Mouse (Mus musculus): ENCODE measurements around the gene Ninl. TPM values are rescaled to one million over a fixed set of nuclear protein-coding genes. Genes with fewer than 3 reads are reported as not detected.
"Not testable (repeated sequence)": the region's sequence is repeated elsewhere in the genome, so short reads cannot be mapped to it uniquely, and the experiment has no call there.

Ninl gene
- polyA plus RNA-seq, 1 experiment from 2014 or later, result 4.4 TPM

DNA sequence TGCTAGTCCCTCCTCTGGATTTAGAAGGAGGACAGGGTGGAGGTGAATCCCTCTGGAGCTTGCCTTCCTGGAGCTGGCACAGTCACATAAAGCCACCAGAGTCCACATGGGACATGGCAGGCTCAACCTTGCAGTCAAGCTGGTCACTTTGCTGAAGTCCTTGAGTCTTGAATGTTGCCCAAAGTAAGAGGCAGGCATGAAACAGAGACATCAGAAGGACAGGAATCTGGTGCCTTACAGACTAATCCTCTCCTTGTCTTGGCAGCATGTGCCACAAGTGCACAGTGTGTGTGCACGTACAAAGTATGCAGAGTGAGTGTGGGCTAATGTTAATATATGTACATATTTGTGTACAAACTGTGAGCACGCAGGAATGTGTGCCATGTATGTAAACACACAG lies 71.7 kb downstream of the Ninl start:
- Histone ChIP-seq H3K4me1 (no peaks in the 10 kb centered on the region), H3K9ac (no peak overlapping the region), H3K4me3 (no peak overlapping the region), H3K36me3 (replicated peaks) (no peaks in the 10 kb centered on the region), H3K9me3 (no peaks in the 10 kb centered on the region), H3K4me2 (no peak overlapping the region), H3K27me3 (replicated peaks) (no peaks in the 10 kb centered on the region), H3K27ac (no peak overlapping the region)
- ATAC-seq (replicated peaks), result no peak
- 92% methylated on average over 2 of the region's 2 CpGs for WGBS

DNA sequence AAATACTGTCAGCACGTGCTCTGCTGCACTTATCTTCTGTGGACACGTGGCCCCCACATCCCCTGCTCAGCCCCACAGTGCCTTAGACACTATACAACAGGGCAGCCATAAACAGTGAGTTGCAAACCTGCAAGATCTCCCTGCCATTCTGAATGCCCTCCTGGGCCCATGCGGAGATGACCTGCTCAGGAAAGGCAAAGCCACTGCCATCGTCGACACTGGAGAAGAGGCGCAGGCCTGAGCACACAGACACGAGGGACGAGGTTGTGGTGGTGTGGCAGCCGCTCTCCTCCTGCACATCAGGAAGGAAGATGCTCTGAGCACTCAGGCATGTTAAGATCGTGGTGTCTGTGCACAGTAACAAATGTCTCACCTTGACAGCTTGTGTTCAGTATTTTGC lies 73.2 kb downstream of the Ninl start:
- no peaks in the 10 kb centered on the region for H3K36me3 ChIP-seq (replicated peaks)
- H3K4me1 ChIP-seq, result no peaks in the 10 kb centered on the region
- 92% methylated on average over 10 of the region's 10 CpGs for WGBS
- H3K4me3 ChIP-seq, result no peak overlapping the region
- H3K27me3 ChIP-seq (replicated peaks), result no peaks in the 10 kb centered on the region
- H3K9me3 ChIP-seq, result no peaks in the 10 kb centered on the region
- H3K9ac ChIP-seq, result no peak overlapping the region
- ATAC-seq (replicated peaks), result no peak
- H3K27ac ChIP-seq, result no peak overlapping the region
- no peak overlapping the region for H3K4me2 ChIP-seq

DNA sequence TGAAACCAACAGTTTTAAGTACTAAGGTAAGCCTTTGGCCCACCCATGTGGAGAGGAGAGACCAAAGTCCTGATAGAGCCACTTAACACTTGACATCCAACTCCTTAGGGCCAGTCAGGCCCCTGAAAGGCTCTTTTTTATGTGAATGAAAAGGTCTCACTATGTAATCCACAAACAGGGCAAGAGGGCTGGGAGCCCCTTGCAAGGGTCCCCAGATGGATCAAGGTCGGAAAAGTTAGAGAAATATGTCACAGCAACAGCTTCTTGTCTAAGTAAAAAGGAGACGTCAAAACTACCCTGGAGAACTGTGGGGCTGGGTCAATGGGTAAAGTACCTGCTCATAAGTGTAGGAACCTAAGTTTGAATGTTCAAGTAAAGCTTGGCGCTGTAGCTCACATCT lies 74.5 kb downstream of the Ninl start:
- Histone ChIP-seq H3K4me2 (no peak overlapping the region), H3K27ac (no peak overlapping the region), H3K9ac (no peak overlapping the region), H3K4me3 (no peak overlapping the region), H3K4me1 (no peaks in the 10 kb centered on the region), H3K27me3 (replicated peaks) (no peaks in the 10 kb centered on the region), H3K9me3 (no peaks in the 10 kb centered on the region), H3K36me3 (replicated peaks) (no peaks in the 10 kb centered on the region)
- ATAC-seq (replicated peaks), result no peak
- WGBS, result 89% methylated on average over 3 of the region's 3 CpGs

DNA sequence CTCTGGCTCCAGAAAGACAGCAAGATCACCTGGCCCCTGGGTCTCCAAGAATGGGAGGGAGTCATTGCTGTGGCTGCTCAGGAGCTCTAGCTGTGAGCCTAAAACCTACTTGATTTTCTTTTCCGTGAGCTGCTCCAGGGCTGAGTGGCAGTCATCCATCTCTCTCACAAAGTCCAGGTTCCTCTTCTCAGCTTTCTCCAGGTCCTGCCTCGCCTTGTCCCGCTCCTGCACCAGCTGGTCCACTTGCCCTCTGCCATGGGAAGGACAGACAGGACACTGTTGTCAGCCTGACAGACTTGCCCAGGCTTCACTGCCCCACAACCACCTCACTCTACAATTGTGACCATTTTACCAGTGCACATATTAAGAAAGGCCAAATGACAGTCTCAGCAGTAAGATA lies 75.9 kb downstream of the Ninl start:
- no peak overlapping the region for H3K9ac ChIP-seq
- no peaks in the 10 kb centered on the region for H3K4me1 ChIP-seq
- no peaks in the 10 kb centered on the region for H3K27me3 ChIP-seq (replicated peaks)
- H3K27ac ChIP-seq, result no peak overlapping the region
- H3K4me2 ChIP-seq, result no peak overlapping the region
- no peak overlapping the region for H3K4me3 ChIP-seq
- no peak for ATAC-seq (replicated peaks)
- 88% methylated on average over 3 of the region's 3 CpGs for WGBS
- no peaks in the 10 kb centered on the region for H3K9me3 ChIP-seq
- no peaks in the 10 kb centered on the region for H3K36me3 ChIP-seq (replicated peaks)

DNA sequence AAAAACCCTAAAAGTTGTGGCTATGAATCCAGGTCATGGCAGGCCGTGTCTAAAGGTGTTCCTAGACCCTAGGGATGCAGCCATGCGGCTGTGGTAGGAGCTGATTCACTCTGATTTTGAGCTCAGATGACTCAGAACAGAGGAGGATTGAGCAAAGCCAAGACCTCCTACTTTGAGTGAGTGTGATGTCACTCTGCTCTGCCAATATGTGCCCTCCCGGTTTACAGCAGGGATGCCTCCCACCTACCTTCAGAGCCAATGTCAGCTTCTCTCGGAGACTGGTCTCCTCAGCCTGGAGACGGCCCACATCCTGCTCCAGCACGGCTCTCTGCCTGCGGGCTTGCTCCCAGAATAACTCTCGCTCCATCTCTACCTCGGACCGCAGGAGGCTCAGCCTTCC lies 79.7 kb downstream of the Ninl start:
- H3K27me3 ChIP-seq (replicated peaks), result no peaks in the 10 kb centered on the region
- 93% methylated on average over 10 of the region's 10 CpGs for WGBS
- no peak overlapping the region for H3K9ac ChIP-seq
- ATAC-seq (replicated peaks), result no peak
- H3K9me3 ChIP-seq, result no peaks in the 10 kb centered on the region
- H3K36me3 ChIP-seq (replicated peaks), result no peaks in the 10 kb centered on the region
- no peak overlapping the region for H3K27ac ChIP-seq
- H3K4me1 ChIP-seq, result no peaks in the 10 kb centered on the region
- H3K4me2 ChIP-seq, result no peak overlapping the region
- H3K4me3 ChIP-seq, result no peak overlapping the region

DNA sequence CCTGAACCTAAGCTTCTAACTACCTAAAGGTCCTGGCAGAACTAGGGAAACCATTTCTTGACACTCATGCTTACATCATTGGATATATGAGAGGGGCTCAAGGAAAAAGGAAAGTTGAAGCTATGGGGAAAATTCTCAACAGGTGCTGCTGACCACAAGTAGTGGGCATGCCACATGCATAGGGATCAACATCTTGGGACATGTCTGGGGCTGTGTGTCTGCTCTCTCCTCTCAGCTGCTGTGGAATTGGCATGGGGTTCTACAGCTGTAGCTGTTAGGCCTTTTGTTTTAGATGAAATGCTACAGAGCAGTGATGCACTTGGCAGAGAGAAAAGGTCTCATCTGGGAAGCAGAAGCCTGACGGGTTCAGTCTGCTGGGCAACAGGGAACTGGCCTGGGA lies 83.3 kb downstream of the Ninl start:
- Histone ChIP-seq H3K4me3 (no peak overlapping the region), H3K9ac (no peak overlapping the region), H3K4me2 (no peak overlapping the region), H3K4me1 (no peaks in the 10 kb centered on the region), H3K27me3 (replicated peaks) (no peaks in the 10 kb centered on the region), H3K36me3 (replicated peaks) (0 out of 2 replicates have a peak, but pooled peaks cover 3% of the 10 kb centered on the region), H3K27ac (no peak overlapping the region), H3K9me3 (no peaks in the 10 kb centered on the region)
- 73% methylated on average over 1 of the region's 1 CpGs for WGBS
- no peak for ATAC-seq (replicated peaks)

DNA sequence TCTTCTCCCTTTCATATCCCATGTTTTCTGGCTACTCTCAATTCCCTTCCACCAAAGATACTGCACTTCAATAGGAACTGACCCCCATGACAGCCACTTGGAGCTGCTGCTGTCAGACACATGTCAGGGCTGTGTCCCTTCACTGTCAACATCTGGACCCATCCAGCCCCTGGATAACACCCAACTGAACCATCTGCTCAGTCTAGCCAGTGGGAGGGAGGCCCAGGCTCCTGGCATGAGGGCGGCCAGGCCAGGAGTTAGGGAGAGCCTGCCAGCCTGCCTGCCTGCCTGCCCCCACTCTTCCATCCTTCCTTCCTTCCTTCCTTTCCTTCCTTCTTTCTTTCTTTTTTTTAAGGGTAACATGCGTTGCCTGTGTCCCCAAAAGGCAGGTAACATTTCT lies 88.0 kb downstream of the Ninl start:
- 0 out of 2 replicates have a peak, but pooled peaks cover 3% of the 10 kb centered on the region for H3K36me3 ChIP-seq (replicated peaks)

DNA sequence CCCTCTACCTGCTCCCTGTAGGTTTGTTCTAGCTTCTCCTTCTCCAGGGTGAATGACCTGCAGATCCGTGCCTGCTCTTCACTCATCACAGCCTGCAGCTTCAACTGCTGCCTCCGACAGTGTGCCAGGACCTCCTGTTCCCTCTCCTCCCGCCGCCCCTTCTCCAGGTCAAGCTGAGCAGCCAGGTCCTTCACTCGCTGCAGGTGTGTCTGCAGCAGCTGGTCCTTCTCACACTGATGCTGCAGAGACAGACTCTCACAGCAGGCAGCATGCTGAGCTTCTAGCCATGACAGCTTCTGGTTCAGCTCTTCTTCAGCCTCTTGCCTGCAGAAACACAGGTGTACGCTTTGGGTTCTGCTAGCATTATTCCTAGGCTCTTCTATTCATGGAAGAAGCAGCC lies 89.1 kb downstream of the Ninl start:
- H3K4me2 ChIP-seq, result no peak overlapping the region
- 91% methylated on average over 6 of the region's 6 CpGs for WGBS
- H3K4me1 ChIP-seq, result no peaks in the 10 kb centered on the region
- H3K27ac ChIP-seq, result no peak overlapping the region
- no peaks in the 10 kb centered on the region for H3K9me3 ChIP-seq
- no peak for ATAC-seq (replicated peaks)
- H3K27me3 ChIP-seq (replicated peaks), result no peaks in the 10 kb centered on the region
- H3K4me3 ChIP-seq, result no peak overlapping the region
- H3K9ac ChIP-seq, result no peak overlapping the region
- 0 out of 2 replicates have a peak, but pooled peaks cover 3% of the 10 kb centered on the region for H3K36me3 ChIP-seq (replicated peaks)

More for the DNA sequence above, 88.0 kb downstream of the Ninl start:
- no peak for ATAC-seq (replicated peaks)
- no peak overlapping the region for H3K4me3 ChIP-seq
- no peaks in the 10 kb centered on the region for H3K9me3 ChIP-seq
- WGBS, result 92% methylated on average over 2 of the region's 2 CpGs
- no peaks in the 10 kb centered on the region for H3K4me1 ChIP-seq
- no peak overlapping the region for H3K4me2 ChIP-seq
- no peaks in the 10 kb centered on the region for H3K27me3 ChIP-seq (replicated peaks)
- no peak overlapping the region for H3K9ac ChIP-seq
- no peak overlapping the region for H3K27ac ChIP-seq

DNA sequence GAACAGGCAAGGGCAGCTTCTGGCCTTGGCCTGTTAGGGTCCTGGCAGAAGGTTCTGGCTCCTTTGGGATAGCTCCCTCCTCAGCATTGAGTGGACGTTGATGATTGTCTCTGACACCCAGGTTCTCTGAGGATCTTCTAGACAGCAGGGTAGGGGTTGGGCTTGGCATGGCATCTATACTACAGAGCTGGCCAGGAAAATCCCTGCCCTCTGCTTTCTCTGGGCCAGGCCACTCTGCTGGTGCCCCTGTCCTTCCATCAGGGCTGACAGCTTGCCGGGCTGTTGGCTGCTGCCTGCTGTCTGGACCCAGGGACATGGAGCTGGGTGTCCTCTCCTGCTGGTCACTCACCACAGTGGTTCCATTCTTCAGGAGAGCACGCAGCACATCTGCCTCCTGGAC lies 89.5 kb downstream of the Ninl start:
- Histone ChIP-seq H3K27ac (no peak overlapping the region), H3K4me3 (no peak overlapping the region), H3K4me2 (no peak overlapping the region), H3K36me3 (replicated peaks) (0 out of 2 replicates have a peak, but pooled peaks cover 3% of the 10 kb centered on the region), H3K9me3 (no peaks in the 10 kb centered on the region), H3K4me1 (no peaks in the 10 kb centered on the region), H3K9ac (no peak overlapping the region), H3K27me3 (replicated peaks) (no peaks in the 10 kb centered on the region)
- no peak for ATAC-seq (replicated peaks)
- 91% methylated on average over 3 of the region's 3 CpGs for WGBS

DNA sequence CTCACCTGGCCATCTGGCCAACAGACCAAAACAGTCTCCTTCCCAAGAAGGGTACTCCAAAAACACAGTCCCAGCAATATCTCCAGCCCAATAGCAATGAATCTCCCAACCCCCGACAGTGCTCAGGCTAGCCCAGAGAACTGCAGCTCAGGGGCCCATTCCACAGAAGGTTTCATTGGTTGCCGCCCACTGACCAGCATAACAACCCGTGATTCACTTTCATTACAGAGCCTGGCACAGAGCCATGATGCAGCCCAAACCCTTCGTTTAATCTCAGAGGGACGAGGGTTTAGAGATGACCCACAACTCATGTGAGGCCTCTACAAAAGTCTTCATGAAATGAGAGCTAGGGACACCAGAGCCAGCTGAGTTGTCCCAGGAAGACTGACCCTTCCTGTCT lies 90.4 kb downstream of the Ninl start:
- no peaks in the 10 kb centered on the region for H3K9me3 ChIP-seq
- no peaks in the 10 kb centered on the region for H3K27me3 ChIP-seq (replicated peaks)
- H3K9ac ChIP-seq, result no peak overlapping the region
- no peak overlapping the region for H3K27ac ChIP-seq
- no peak overlapping the region for H3K4me2 ChIP-seq
- H3K4me1 ChIP-seq, result no peaks in the 10 kb centered on the region
- WGBS, result 90% methylated on average over 5 of the region's 5 CpGs
- ATAC-seq (replicated peaks), result no peak
- no peak overlapping the region for H3K4me3 ChIP-seq
- 0 out of 2 replicates have a peak, but pooled peaks cover 3% of the 10 kb centered on the region for H3K36me3 ChIP-seq (replicated peaks)

DNA sequence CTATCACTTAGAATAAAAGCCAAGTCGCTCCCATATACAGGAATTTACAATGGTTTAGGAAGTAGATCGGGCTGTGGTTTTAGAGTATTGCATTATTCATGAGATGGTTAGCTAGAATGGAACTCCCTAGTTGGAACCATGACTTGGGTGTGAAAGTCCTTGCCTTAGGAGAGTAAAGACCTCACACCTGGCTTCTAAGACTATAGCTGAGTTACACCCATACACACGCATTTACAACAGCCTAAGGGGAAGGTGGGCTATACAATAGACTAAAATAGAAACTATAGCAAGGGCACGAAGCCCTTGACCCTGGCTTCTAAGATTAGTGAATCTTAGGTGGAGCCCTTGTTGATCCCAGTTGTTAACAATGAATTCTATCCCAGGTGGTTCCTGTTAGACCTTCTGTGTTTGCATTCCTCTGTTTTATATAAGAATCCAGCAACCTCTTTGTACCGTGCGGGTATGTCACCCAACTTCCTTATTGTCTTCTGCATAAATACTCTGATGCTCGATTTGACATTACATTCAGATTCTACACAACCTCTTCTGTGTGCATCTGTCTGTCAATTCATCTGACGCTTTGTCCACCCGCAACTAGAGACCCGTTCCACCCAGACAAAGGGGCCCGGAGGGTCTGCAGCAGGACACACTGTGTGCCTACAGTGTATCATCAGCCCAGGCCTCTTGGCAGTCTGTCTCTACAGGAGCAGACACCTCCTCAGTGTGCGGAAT lies 91.1 kb downstream of the Ninl start:
- H3K36me3 ChIP-seq (replicated peaks); H3K4me3 ChIP-seq; H3K27ac ChIP-seq; H3K4me2 ChIP-seq; H3K9ac ChIP-seq; H3K27me3 ChIP-seq (replicated peaks); H3K9me3 ChIP-seq; ATAC-seq (replicated peaks); H3K4me1 ChIP-seq: not testable (repeated sequence)
- WGBS, result 89% methylated on average over 12 of the region's 12 CpGs

DNA sequence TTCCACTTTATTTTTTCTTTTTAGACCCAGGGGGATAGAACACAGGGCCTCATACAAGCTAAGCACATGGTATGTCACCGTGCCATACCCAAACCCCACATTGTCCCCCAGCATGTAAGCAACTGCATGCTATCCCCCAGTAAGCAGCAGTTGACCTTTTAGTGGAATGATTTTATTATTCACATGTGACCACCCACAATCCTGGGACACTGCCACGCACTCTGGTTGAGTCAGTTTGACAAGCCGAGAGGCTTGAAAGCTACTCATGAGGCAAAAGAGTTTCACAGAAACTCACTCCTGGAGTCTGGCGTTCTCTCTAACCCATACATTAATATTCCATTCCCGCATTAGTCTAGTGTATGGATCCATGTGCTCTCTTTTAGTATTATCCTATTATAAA lies 91.8 kb downstream of the Ninl start:
- 90% methylated on average over 5 of the region's 5 CpGs for WGBS
- not testable (repeated sequence) for H3K27ac ChIP-seq; H3K27me3 ChIP-seq (replicated peaks); ATAC-seq (replicated peaks); H3K4me3 ChIP-seq; H3K4me1 ChIP-seq; H3K36me3 ChIP-seq (replicated peaks); H3K9me3 ChIP-seq; H3K9ac ChIP-seq; H3K4me2 ChIP-seq

DNA sequence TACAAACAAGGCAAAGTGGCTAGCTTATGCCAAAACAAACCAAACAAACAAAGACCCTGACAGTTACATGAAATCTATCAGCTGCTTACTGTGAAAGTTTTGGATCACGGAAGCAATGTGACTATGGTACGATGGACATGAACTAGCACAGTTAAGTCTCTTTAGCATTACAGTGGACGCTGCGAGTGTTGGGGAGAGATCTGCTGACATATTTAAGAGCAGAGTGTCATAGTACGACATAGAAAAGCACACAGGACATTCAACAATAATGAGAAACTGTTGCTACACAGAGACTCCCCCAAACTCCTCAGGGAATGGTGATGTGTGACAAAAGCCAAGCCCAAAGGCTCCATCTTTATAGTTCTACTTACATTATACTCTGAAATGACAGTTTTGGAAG lies 95.2 kb downstream of the Ninl start:
- 92% methylated on average over 5 of the region's 5 CpGs for WGBS
- Histone ChIP-seq H3K9ac (no peak overlapping the region), H3K9me3 (no peaks in the 10 kb centered on the region), H3K36me3 (replicated peaks) (no peaks in the 10 kb centered on the region), H3K4me3 (no peak overlapping the region), H3K4me2 (no peak overlapping the region), H3K27ac (no peak overlapping the region), H3K27me3 (replicated peaks) (no peaks in the 10 kb centered on the region), H3K4me1 (no peaks in the 10 kb centered on the region)
- no peak for ATAC-seq (replicated peaks)
